Mouse (Mus musculus): ENCODE results near the gene Krt80.

DNA sequence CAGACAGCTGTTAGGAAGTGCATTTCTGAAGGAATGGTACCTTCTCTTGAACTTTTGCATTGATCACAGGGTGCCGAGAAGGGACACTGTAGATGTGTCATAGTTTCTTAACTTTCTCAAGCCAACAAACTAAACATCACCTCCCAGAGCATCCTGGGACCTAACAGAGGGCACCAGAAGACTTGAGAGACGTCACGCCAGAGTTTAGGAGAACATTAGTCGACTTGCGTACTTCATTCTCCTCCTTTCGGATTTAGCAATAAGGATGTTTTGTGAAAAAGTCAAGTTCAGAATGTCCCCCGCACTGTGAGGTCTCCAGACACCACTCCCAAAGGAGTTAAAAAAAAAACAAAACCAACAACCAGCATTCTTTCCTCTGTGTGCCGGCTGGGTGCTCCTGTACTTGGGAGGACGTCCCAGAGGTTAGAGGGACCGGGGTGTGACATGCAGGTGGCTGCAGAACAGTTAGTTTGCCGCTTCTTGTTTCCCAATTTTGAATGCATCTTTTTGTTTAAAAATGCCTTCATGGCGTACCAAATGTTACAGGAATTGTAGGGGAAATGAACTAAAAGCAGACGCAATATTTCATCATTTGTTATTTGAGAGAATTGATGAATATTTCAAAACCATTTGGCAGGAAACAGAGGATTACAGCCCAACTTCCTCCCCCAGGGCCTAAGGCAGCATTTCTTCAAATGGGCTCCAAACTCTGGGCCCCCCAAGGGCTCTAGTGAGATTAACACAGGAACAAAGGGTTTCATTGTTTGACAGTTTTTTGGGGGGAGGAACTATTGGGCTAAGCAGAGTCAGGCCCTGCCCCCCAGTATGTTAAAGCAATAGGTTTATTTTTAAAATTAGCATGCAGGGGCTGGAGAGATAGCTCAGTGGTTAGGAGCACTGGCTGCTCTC, 61.3 kb downstream of the Krt80 start:
- TF ChIP-seq POLR2A (IDR thresholded peaks at IDR 0.05; ENCODE audit: insufficient read depth, low read length) (no peak), CTCF (IDR thresholded peaks at IDR 0.05; ENCODE audit: low read depth, low read length) (no peak), EP300 (IDR thresholded peaks at IDR 0.05; ENCODE audit: insufficient read depth, low read depth, low read length) (no peak)
